Comparison of ENCODE assay signal across 11 mouse cellular contexts in genomic region chr2:114439668-114440067, GRCm38 (mm10).
DNase-seq lines count a peak whose midpoint lies in the region; ATAC-seq and TF ChIP-seq lines count a peak whose summit lies in the region.
"Had no signal": no experiment of that assay in that cellular context is flagged by ENCODE, and none has a peak within 500 bp of the region (broad histone marks: within the 10 kb centered on the region; RNA-seq: fewer than 3 reads in every experiment).

No protein-coding gene starts in this region.

- H3K27me3 ChIP-seq in hindbrain, postnatal 0 days (ENCODE audit: insufficient read depth, low read length): no peaks in the 10 kb centered on the region
- no peaks in the 10 kb centered on the region for H3K27me3 ChIP-seq in hindbrain, embryonic 10.5 days (ENCODE audit: insufficient read depth, poor library complexity, severe bottlenecking)
- H3K27me3 ChIP-seq in midbrain, postnatal 0 days (ENCODE audit: insufficient read depth, low read length): no peaks in the 10 kb centered on the region
- H3K27me3 ChIP-seq in midbrain, embryonic 13.5 days: 0 out of 2 replicates have a peak, but pooled peaks cover 3% of the 10 kb centered on the region
- no peaks in the 10 kb centered on the region for H3K27me3 ChIP-seq in splenic B cell, adult 2 months (ENCODE audit: control insufficient read depth, insufficient read depth, low read length, poor library complexity, severe bottlenecking)
- no peaks in the 10 kb centered on the region for H3K27me3 ChIP-seq in intestine, embryonic 16.5 days (replicated peaks; ENCODE audit: control insufficient read depth, insufficient read depth, low read length)
- H3K27me3 ChIP-seq: heart, embryonic 13.5 days; liver, embryonic 13.5 days; midbrain, embryonic 12.5 days had no signal

- no peak overlapping the region for H3K9ac ChIP-seq in hindbrain, postnatal 0 days (replicated peaks; ENCODE audit: low read length)
- no peak overlapping the region for H3K9ac ChIP-seq in midbrain, postnatal 0 days (replicated peaks; ENCODE audit: low read length, poor library complexity, severe bottlenecking)
- H3K9ac ChIP-seq in midbrain, embryonic 13.5 days (replicated peaks): no peak overlapping the region
- H3K9ac ChIP-seq in intestine, embryonic 16.5 days (ENCODE audit: low read depth, low read length): no peak overlapping the region
- H3K9ac ChIP-seq: heart, embryonic 13.5 days; liver, embryonic 13.5 days; midbrain, embryonic 12.5 days had no signal

- H3K36me3 ChIP-seq in hindbrain, postnatal 0 days (ENCODE audit: insufficient read depth, low read length): no peaks in the 10 kb centered on the region
- H3K36me3 ChIP-seq in hindbrain, embryonic 10.5 days: no peaks in the 10 kb centered on the region
- H3K36me3 ChIP-seq in midbrain, postnatal 0 days (ENCODE audit: insufficient read depth, low read length): no peaks in the 10 kb centered on the region
- no peaks in the 10 kb centered on the region for H3K36me3 ChIP-seq in midbrain, embryonic 13.5 days
- H3K36me3 ChIP-seq in splenic B cell, adult 2 months (ENCODE audit: control insufficient read depth, insufficient read depth, low read length, poor library complexity, severe bottlenecking): no peaks in the 10 kb centered on the region
- no peaks in the 10 kb centered on the region for H3K36me3 ChIP-seq in intestine, embryonic 16.5 days (ENCODE audit: control insufficient read depth, insufficient read depth, low read length)
- H3K36me3 ChIP-seq: heart, embryonic 13.5 days; liver, embryonic 13.5 days; midbrain, embryonic 12.5 days had no signal

- no peaks in the 10 kb centered on the region for H3K4me1 ChIP-seq in hindbrain, postnatal 0 days (ENCODE audit: insufficient read depth, low read length)
- peaks cover 24% of the 10 kb centered on the region for H3K4me1 ChIP-seq in hindbrain, embryonic 10.5 days (replicated peaks)
- H3K4me1 ChIP-seq in midbrain, postnatal 0 days (ENCODE audit: insufficient read depth, low read length): no peaks in the 10 kb centered on the region
- H3K4me1 ChIP-seq in midbrain, embryonic 13.5 days (replicated peaks): no peaks in the 10 kb centered on the region
- peaks cover 4% of the 10 kb centered on the region; the same call in 1 of the 2 replicates for H3K4me1 ChIP-seq in intestine, embryonic 16.5 days (ENCODE audit: control insufficient read depth, insufficient read depth, low read length)
- H3K4me1 ChIP-seq: heart, embryonic 13.5 days; liver, embryonic 13.5 days had no signal

- peak; percentile 71 for TF ChIP-seq CTCF in hindbrain, postnatal 0 days (IDR thresholded peaks at IDR 0.05; ENCODE audit: low read depth)
- TF ChIP-seq CTCF in midbrain, postnatal 0 days (IDR thresholded peaks at IDR 0.05): peak; percentile 77

- WGBS in hindbrain, postnatal 0 days: 67% methylated on average over 1 of the region's 1 CpGs
- 70% methylated on average over 1 of the region's 1 CpGs for WGBS in hindbrain, embryonic 10.5 days
- WGBS in midbrain, postnatal 0 days: 57% methylated on average over 1 of the region's 1 CpGs
- WGBS in midbrain, embryonic 13.5 days: 69% methylated on average over 1 of the region's 1 CpGs
- WGBS in intestine, embryonic 16.5 days: 38% methylated on average over 1 of the region's 1 CpGs

- peak; percentile 51; the same call in 1 of the 2 replicates for ATAC-seq in hindbrain, postnatal 0 days
- ATAC-seq in midbrain, postnatal 0 days (ENCODE audit: low FRiP score): no peak
- ATAC-seq in midbrain, embryonic 13.5 days: no peak
- ATAC-seq in intestine, embryonic 16.5 days: no peak

- H3K4me2 ChIP-seq in hindbrain, postnatal 0 days (ENCODE audit: low read depth, low read length): no peak overlapping the region
- no peak overlapping the region for H3K4me2 ChIP-seq in midbrain, postnatal 0 days (ENCODE audit: low read depth, low read length, poor library complexity, severe bottlenecking)
- no peak overlapping the region for H3K4me2 ChIP-seq in midbrain, embryonic 13.5 days (replicated peaks)
- no peak overlapping the region for H3K4me2 ChIP-seq in intestine, embryonic 16.5 days (ENCODE audit: low read depth, low read length)
- H3K4me2 ChIP-seq: heart, embryonic 13.5 days; liver, embryonic 13.5 days; midbrain, embryonic 12.5 days had no signal

- no peaks in the 10 kb centered on the region for H3K9me3 ChIP-seq in hindbrain, postnatal 0 days (ENCODE audit: low read length)
- no peaks in the 10 kb centered on the region for H3K9me3 ChIP-seq in hindbrain, embryonic 10.5 days
- no peaks in the 10 kb centered on the region for H3K9me3 ChIP-seq in midbrain, postnatal 0 days (ENCODE audit: low read length)
- H3K9me3 ChIP-seq in midbrain, embryonic 13.5 days: no peaks in the 10 kb centered on the region
- no peaks in the 10 kb centered on the region for H3K9me3 ChIP-seq in intestine, embryonic 16.5 days (ENCODE audit: control insufficient read depth, low read length)
- H3K9me3 ChIP-seq: heart, embryonic 13.5 days; liver, embryonic 13.5 days; midbrain, embryonic 12.5 days had no signal

- no peak overlapping the region for H3K27ac ChIP-seq in hindbrain, postnatal 0 days
- no peak overlapping the region for H3K27ac ChIP-seq in hindbrain, embryonic 10.5 days
- H3K27ac ChIP-seq in midbrain, postnatal 0 days (ENCODE audit: low read depth, low read length): no peak overlapping the region
- no peak overlapping the region for H3K27ac ChIP-seq in midbrain, embryonic 13.5 days
- H3K27ac ChIP-seq in intestine, embryonic 16.5 days (ENCODE audit: low read length): no peak overlapping the region
- H3K27ac ChIP-seq: heart, embryonic 13.5 days; liver, embryonic 13.5 days; midbrain, embryonic 12.5 days had no signal

- no peak overlapping the region for H3K4me3 ChIP-seq in hindbrain, postnatal 0 days (ENCODE audit: low read length)
- no peak overlapping the region for H3K4me3 ChIP-seq in hindbrain, embryonic 10.5 days
- no peak overlapping the region for H3K4me3 ChIP-seq in midbrain, postnatal 0 days (ENCODE audit: low read depth, low read length)
- H3K4me3 ChIP-seq in midbrain, embryonic 13.5 days (replicated peaks): no peak overlapping the region
- H3K4me3 ChIP-seq in intestine, embryonic 16.5 days (ENCODE audit: low read length): no peak overlapping the region
- H3K4me3 ChIP-seq: heart, embryonic 13.5 days; liver, embryonic 13.5 days; midbrain, embryonic 12.5 days had no signal

- peak; percentile 79 for DNase-seq in hindbrain, postnatal 0 days (ENCODE audit: low spot score)
- no peak for DNase-seq in hindbrain, embryonic 10.5 days (ENCODE audit: low spot score)
- peak; percentile 74 for DNase-seq in midbrain, postnatal 0 days (ENCODE audit: low spot score)
- DNase-seq in adipocyte (ENCODE audit: low spot score): peak; percentile 63
- peak; percentile 1 for DNase-seq in splenic B cell, adult 2 months (ENCODE audit: low read depth, low spot score)
- DNase-seq: cerebellum, adult 11-12 months; liver, embryonic 13.5 days had no signal
